Mouse (Mus musculus) cortical plate, adult 2 months (tissue): Measurements from ENCODE around the gene Eno3.

Source experiments
- CTCF ChIP-seq: fragments of 200-500 bp; IDR thresholded peaks from 2 replicates; pipeline ENCODE4 v1.5.1; 2011; ENCODE audit warnings: mild to moderate bottlenecking, control low read depth, low read length; ENCODE audit not compliant: insufficient read depth; ENCODE audit errors: extremely low read depth
- POLR2A ChIP-seq: fragments of 200-500 bp; IDR thresholded peaks from 2 replicates; pipeline ENCODE4 v1.6.1; 2011; ENCODE audit warnings: mild to moderate bottlenecking, low read length, control low read depth; ENCODE audit not compliant: insufficient read depth; ENCODE audit errors: extremely low read depth

GRCm38 (mm10) chr11:70610752-70611151 is 46.2 kb upstream of the Eno3 start:
- TF ChIP-seq POLR2A = no peak
- 0 out of 2 replicates have a peak, but pooled peaks have one; percentile 1 for TF ChIP-seq CTCF
